Mouse (Mus musculus): ENCODE data around the gene Arl9.
"Not testable (repeated sequence)": the region's sequence is repeated elsewhere in the genome, so short reads cannot be mapped to it uniquely, and the experiment has no call there.

Gene Arl9

GRCm38 (mm10) chr5:77015544-77016482 lies 12.0 kb downstream of the Arl9 start, which contains the start of gene Thegl:
Gene Thegl (plus strand): TSS chr5:77016023.
- DNase-seq (ENCODE audit: low read depth, low spot score) = no peak

- no peak for DNase-seq (ENCODE audit: low read depth, low spot score)
Measured at GRCm38 (mm10) chr5:77028034-77028433, 24.2 kb downstream of the Arl9 start.

- DNase-seq (ENCODE audit: low read depth, low spot score) = peak; percentile 58
Measured at GRCm38 (mm10) chr5:77029735-77030134, 25.9 kb downstream of the Arl9 start.

- not testable (repeated sequence) for DNase-seq (ENCODE audit: low read depth, low spot score)
Measured at GRCm38 (mm10) chr5:77035101-77035500, 31.2 kb downstream of the Arl9 start.

GRCm38 (mm10) chr5:77038451-77038850 lies 34.6 kb downstream of the Arl9 start:
- DNase-seq (ENCODE audit: low read depth, low spot score) = no peak

- no peak for DNase-seq (ENCODE audit: low read depth, low spot score)
Measured at GRCm38 (mm10) chr5:77039391-77039790, 35.5 kb downstream of the Arl9 start.

- no peak for DNase-seq (ENCODE audit: low read depth, low spot score)
Measured at GRCm38 (mm10) chr5:77044362-77044761, 40.5 kb downstream of the Arl9 start.

- DNase-seq (ENCODE audit: low read depth, low spot score) = no peak
Measured at GRCm38 (mm10) chr5:77052616-77053015, 48.8 kb downstream of the Arl9 start.

- no peak for DNase-seq (ENCODE audit: low read depth, low spot score)
Measured at GRCm38 (mm10) chr5:77056881-77057440, 53.1 kb downstream of the Arl9 start.
